Mouse (Mus musculus): ENCODE results near the gene Arl14ep. TPM values are rescaled to one million over a fixed set of nuclear protein-coding genes. Genes with fewer than 3 reads are reported as not detected.

Arl14ep gene
- polyA plus RNA-seq, 1 experiment = 51.5 TPM

DNA sequence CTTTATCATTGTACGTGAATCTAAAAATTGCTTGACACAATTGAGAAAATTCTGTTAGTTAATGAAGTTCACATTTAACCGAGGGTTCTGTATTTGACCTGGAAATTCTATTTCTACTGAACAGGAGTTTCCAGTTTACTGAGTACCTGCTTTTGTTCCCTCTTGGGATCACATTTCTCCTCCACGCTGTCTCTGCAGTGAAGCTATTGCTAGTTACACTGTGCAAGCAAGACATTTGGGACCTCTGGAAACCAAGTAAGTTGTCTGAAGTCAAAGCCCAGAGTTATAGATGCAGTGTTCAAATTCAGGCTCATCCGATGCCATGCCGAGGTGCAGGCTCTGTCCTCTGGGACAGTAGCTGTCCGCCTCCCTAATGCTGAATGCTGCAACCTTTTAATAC, 19.2 kb downstream of the Arl14ep start:
- Histone ChIP-seq H3K4me1 (ENCODE audit: control insufficient read depth, insufficient read depth, low read length) (no peaks in the 10 kb centered on the region), H3K9ac (ENCODE audit: low read depth, poor library complexity, severe bottlenecking) (no peak overlapping the region), H3K4me3 (ENCODE audit: low read depth, low read length) (no peak overlapping the region), H3K27ac (ENCODE audit: insufficient read depth, low read length) (no peak overlapping the region), H3K9me3 (replicated peaks; ENCODE audit: control insufficient read depth, insufficient read depth, low read length, poor library complexity, severe bottlenecking) (no peaks in the 10 kb centered on the region), H3K27me3 (ENCODE audit: control insufficient read depth, insufficient read depth, low read length, poor library complexity, severe bottlenecking) (no peaks in the 10 kb centered on the region), H3K36me3 (ENCODE audit: control insufficient read depth, insufficient read depth, low read length, poor library complexity, severe bottlenecking) (no peaks in the 10 kb centered on the region)
- TF ChIP-seq CTCF (IDR thresholded peaks at IDR 0.05; ENCODE audit: low read depth, low read length) = no peak
- TF ChIP-seq POLR2A (IDR thresholded peaks at IDR 0.05; ENCODE audit: insufficient read depth, low read length) = no peak
- no peak for TF ChIP-seq EP300 (IDR thresholded peaks at IDR 0.05; ENCODE audit: insufficient read depth, low read depth, low read length)

GRCm38 (mm10) chr2:106942451-106942850, 31.8 kb downstream of the Arl14ep start:
- TF ChIP-seq POLR2A (IDR thresholded peaks at IDR 0.05; ENCODE audit: insufficient read depth, low read length) = no peak
- no peak for TF ChIP-seq CTCF (IDR thresholded peaks at IDR 0.05; ENCODE audit: low read depth, low read length)
- TF ChIP-seq EP300 (IDR thresholded peaks at IDR 0.05; ENCODE audit: insufficient read depth, low read depth, low read length) = no peak
- Histone ChIP-seq H3K9me3 (replicated peaks; ENCODE audit: control insufficient read depth, insufficient read depth, low read length, poor library complexity, severe bottlenecking) (no peaks in the 10 kb centered on the region), H3K4me1 (ENCODE audit: control insufficient read depth, insufficient read depth, low read length) (no peaks in the 10 kb centered on the region), H3K4me3 (ENCODE audit: low read depth, low read length) (no peak overlapping the region), H3K27ac (ENCODE audit: insufficient read depth, low read length) (no peak overlapping the region), H3K27me3 (ENCODE audit: control insufficient read depth, insufficient read depth, low read length, poor library complexity, severe bottlenecking) (no peaks in the 10 kb centered on the region), H3K36me3 (ENCODE audit: control insufficient read depth, insufficient read depth, low read length, poor library complexity, severe bottlenecking) (no peaks in the 10 kb centered on the region), H3K9ac (ENCODE audit: low read depth, poor library complexity, severe bottlenecking) (no peak overlapping the region)

DNA sequence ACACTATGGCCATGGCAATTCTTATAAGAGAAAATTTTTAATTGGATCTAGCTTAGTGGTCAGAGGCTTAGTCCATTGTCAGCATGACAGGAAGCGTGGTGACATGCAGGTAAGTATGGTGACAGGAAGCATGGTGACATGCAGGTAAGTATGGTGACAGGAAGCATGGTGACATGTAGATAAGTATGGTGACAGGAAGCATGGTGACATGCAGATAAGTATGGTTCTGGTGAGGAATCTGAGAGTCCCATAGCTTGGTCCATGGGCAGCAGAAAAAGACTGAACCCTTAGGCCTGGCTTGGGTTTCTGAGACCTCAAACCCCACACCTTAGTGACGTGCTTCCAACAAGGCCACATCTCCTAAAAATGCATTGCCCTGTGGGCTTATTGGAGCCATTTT, 38.5 kb downstream of the Arl14ep start:
- Histone ChIP-seq H3K27me3 (ENCODE audit: control insufficient read depth, insufficient read depth, low read length, poor library complexity, severe bottlenecking) (no peaks in the 10 kb centered on the region), H3K9ac (ENCODE audit: low read depth, poor library complexity, severe bottlenecking) (no peak overlapping the region), H3K36me3 (ENCODE audit: control insufficient read depth, insufficient read depth, low read length, poor library complexity, severe bottlenecking) (no peaks in the 10 kb centered on the region), H3K27ac (ENCODE audit: insufficient read depth, low read length) (no peak overlapping the region), H3K4me3 (ENCODE audit: low read depth, low read length) (no peak overlapping the region), H3K4me1 (ENCODE audit: control insufficient read depth, insufficient read depth, low read length) (no peaks in the 10 kb centered on the region), H3K9me3 (replicated peaks; ENCODE audit: control insufficient read depth, insufficient read depth, low read length, poor library complexity, severe bottlenecking) (no peaks in the 10 kb centered on the region)
- no peak for TF ChIP-seq EP300 (IDR thresholded peaks at IDR 0.05; ENCODE audit: insufficient read depth, low read depth, low read length)
- no peak for TF ChIP-seq POLR2A (IDR thresholded peaks at IDR 0.05; ENCODE audit: insufficient read depth, low read length)
- TF ChIP-seq CTCF (IDR thresholded peaks at IDR 0.05; ENCODE audit: low read depth, low read length) = no peak

- TF ChIP-seq POLR2A (IDR thresholded peaks at IDR 0.05; ENCODE audit: insufficient read depth, low read length) = no peak
- TF ChIP-seq EP300 (IDR thresholded peaks at IDR 0.05; ENCODE audit: insufficient read depth, low read depth, low read length) = no peak
- no peak for TF ChIP-seq CTCF (IDR thresholded peaks at IDR 0.05; ENCODE audit: low read depth, low read length)
Measured at GRCm38 (mm10) chr2:106929906-106930305, 44.3 kb downstream of the Arl14ep start.

More at GRCm38 (mm10) chr2:106929906-106930305, 44.3 kb downstream of the Arl14ep start:
- Histone ChIP-seq H3K4me1 (ENCODE audit: control insufficient read depth, insufficient read depth, low read length) (no peaks in the 10 kb centered on the region), H3K27me3 (ENCODE audit: control insufficient read depth, insufficient read depth, low read length, poor library complexity, severe bottlenecking) (no peaks in the 10 kb centered on the region), H3K9ac (ENCODE audit: low read depth, poor library complexity, severe bottlenecking) (no peak overlapping the region), H3K27ac (ENCODE audit: insufficient read depth, low read length) (no peak overlapping the region), H3K4me3 (ENCODE audit: low read depth, low read length) (no peak overlapping the region), H3K9me3 (replicated peaks; ENCODE audit: control insufficient read depth, insufficient read depth, low read length, poor library complexity, severe bottlenecking) (no peaks in the 10 kb centered on the region), H3K36me3 (ENCODE audit: control insufficient read depth, insufficient read depth, low read length, poor library complexity, severe bottlenecking) (no peaks in the 10 kb centered on the region)

Other genes starting within 250 kb of the Arl14ep start
- gene Fshb, start 85.2 kb upstream of the Arl14ep start, polyA plus RNA-seq (2011; ENCODE audit: insufficient read depth, insufficient read length, low read depth, missing spikeins) = not detected in 2 replicates